Mouse (Mus musculus): ENCODE results near the gene Dusp10. TPM values are rescaled to one million over a fixed set of nuclear protein-coding genes. Genes with fewer than 3 reads are reported as not detected.

The Dusp10 gene
- polyA plus RNA-seq, 1 experiment: 28.7 TPM

DNA sequence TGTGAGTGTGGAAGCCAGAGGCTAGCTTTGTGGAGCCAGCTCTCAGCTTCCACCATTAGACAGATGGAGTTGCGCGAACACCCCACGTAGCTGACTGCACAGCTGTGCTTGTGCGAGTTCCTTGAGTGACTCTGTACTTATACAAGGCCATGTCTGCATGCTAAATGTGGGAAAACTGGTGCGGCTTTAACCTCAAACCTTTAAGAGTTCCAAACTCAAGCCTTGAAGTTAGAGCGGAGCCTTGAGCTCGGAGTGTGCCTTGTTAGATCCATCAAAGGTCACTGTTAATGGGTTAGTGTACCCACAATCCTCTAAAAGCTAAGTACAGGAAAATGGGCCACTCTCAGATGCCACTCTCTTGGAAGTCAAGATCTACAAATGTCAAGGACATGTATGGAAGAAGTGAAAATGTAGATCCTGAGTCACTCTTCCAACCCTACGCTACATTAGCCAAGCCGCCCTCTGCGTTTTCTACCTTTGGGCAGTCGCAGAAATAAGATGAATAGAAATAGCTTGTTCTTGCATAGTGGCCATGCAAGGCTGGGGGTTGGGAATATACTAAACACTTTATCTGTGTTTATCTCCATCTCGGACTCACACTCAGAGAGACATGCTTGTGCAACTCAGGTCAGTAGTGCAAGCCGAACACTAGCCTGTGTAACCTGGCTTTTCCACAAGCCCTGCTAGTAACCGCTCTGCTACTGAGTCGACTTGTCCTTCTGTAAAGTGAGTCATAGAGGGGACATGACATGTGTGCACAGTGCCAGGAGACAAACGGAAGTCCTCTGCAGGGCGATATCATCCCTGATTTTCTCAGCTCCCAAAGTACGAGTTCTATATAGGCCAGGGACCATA, 54.8 kb downstream of the Dusp10 start:
- WGBS: 89% methylated on average over 18 of the region's 18 CpGs
- Histone ChIP-seq H3K27ac (ENCODE audit: insufficient read depth, low read length) (no peak overlapping the region), H3K4me1 (ENCODE audit: control insufficient read depth, insufficient read depth, low read length) (no peaks in the 10 kb centered on the region), H3K27me3 (ENCODE audit: control insufficient read depth, insufficient read depth, low read length) (no peaks in the 10 kb centered on the region), H3K4me3 (replicated peaks; ENCODE audit: insufficient read depth, low read depth, low read length) (no peak overlapping the region)
- no peak for DNase-seq
- TF ChIP-seq POLR2A (IDR thresholded peaks at IDR 0.05; ENCODE audit: borderline replicate concordance, insufficient read depth, low read length) (no peak), CTCF (IDR thresholded peaks at IDR 0.05; ENCODE audit: borderline replicate concordance, insufficient read depth, low read depth, low read length) (no peak)

DNA sequence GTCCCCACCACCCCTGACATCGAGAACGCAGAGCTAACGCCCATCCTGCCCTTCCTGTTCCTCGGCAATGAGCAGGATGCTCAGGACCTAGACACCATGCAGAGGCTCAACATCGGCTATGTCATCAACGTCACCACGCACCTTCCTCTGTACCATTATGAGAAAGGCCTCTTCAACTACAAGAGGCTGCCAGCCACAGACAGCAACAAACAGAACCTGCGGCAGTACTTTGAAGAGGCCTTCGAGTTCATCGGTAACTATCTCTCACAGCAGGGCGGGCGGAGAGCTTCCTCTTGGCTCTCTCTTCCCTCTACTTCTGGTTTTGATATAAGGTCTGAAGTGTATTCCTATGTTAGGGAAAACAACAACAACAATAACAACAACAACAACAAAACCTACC, 55.9 kb downstream of the Dusp10 start:
- no peak for TF ChIP-seq CTCF (IDR thresholded peaks at IDR 0.05; ENCODE audit: borderline replicate concordance, insufficient read depth, low read depth, low read length)
- TF ChIP-seq POLR2A (IDR thresholded peaks at IDR 0.05; ENCODE audit: borderline replicate concordance, insufficient read depth, low read length): no peak
- no peaks in the 10 kb centered on the region for H3K27me3 ChIP-seq (ENCODE audit: control insufficient read depth, insufficient read depth, low read length)
- WGBS: 94% methylated on average over 12 of the region's 12 CpGs
- no peak overlapping the region for H3K4me3 ChIP-seq (replicated peaks; ENCODE audit: insufficient read depth, low read depth, low read length)
- DNase-seq: no peak
- H3K4me1 ChIP-seq (ENCODE audit: control insufficient read depth, insufficient read depth, low read length): no peaks in the 10 kb centered on the region
- no peak overlapping the region for H3K27ac ChIP-seq (ENCODE audit: insufficient read depth, low read length)

DNA sequence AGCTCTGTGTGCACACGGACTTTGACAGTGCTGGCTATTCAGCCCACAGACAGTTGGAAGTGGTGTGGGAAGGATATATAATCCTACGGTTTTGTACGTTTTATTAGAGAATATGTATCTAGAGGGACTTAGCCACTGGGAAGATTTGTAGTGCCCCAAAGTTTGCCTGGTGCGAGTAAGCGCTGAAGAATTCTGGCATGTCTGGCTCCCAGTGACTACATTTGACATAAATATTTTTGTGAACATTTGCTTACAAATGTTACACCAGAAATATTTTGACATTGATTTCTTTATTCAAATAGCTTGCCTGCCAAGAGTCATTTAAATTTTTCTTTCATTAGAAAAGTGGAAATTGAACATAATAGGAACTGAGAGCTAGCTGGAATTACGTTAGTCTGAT, 63.0 kb downstream of the Dusp10 start:
- H3K27ac ChIP-seq (ENCODE audit: insufficient read depth, low read length): no peak overlapping the region
- no peaks in the 10 kb centered on the region for H3K27me3 ChIP-seq (ENCODE audit: control insufficient read depth, insufficient read depth, low read length)
- no peak for DNase-seq
- TF ChIP-seq POLR2A (IDR thresholded peaks at IDR 0.05; ENCODE audit: borderline replicate concordance, insufficient read depth, low read length) (no peak), CTCF (IDR thresholded peaks at IDR 0.05; ENCODE audit: borderline replicate concordance, insufficient read depth, low read depth, low read length) (no peak)
- H3K4me1 ChIP-seq (ENCODE audit: control insufficient read depth, insufficient read depth, low read length): no peaks in the 10 kb centered on the region; the same call in 1 of the 2 replicates
- no peak overlapping the region for H3K4me3 ChIP-seq (replicated peaks; ENCODE audit: insufficient read depth, low read depth, low read length)
- WGBS: 82% methylated on average over 6 of the region's 6 CpGs

DNA sequence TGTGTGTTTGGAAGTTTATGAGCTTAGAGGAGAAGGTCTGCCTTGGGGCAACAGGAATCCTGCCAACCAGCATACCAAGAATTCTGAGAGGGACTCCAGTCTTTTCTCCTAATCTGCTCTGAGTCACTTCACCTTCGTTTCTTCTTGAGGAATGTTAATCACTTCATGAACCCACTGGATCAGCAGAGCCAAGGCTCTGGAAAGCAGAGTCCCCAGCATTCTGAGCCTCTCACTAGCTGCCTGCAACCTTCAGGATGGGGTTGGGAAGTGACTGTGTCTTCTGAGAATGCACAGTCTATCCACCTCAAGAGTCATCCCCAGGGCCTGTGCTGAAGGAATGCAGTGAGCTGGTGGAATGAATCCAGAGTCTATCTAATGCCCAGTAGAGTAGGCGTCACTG, 63.7 kb downstream of the Dusp10 start:
- Histone ChIP-seq H3K27me3 (ENCODE audit: control insufficient read depth, insufficient read depth, low read length) (no peaks in the 10 kb centered on the region), H3K4me3 (replicated peaks; ENCODE audit: insufficient read depth, low read depth, low read length) (no peak overlapping the region), H3K4me1 (ENCODE audit: control insufficient read depth, insufficient read depth, low read length) (no peaks in the 10 kb centered on the region; the same call in 1 of the 2 replicates), H3K27ac (ENCODE audit: insufficient read depth, low read length) (no peak overlapping the region)
- DNase-seq: no peak
- TF ChIP-seq POLR2A (IDR thresholded peaks at IDR 0.05; ENCODE audit: borderline replicate concordance, insufficient read depth, low read length): no peak
- no peak for TF ChIP-seq CTCF (IDR thresholded peaks at IDR 0.05; ENCODE audit: borderline replicate concordance, insufficient read depth, low read depth, low read length)
- 44% methylated on average over 2 of the region's 2 CpGs for WGBS

DNA sequence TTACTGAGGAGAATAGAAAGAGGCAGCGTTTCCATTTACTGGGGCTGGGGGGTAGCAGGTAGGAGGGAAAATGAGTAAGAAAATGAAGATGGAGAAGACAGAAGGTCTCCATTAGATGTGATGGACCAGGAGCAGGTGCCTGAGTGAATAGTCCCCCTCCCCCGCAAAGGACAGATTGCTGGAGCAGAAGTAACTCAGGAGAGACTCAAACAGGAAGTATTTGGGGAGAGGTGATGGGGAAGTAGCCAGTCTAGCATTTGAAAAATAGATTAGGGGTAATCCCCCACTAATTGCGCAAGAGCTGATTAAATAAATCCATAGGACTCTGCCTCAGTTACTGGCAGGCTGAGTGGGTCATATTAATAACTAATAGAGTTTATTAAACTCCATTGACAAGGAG, 66.2 kb downstream of the Dusp10 start:
- Histone ChIP-seq H3K27ac (ENCODE audit: insufficient read depth, low read length) (no peak overlapping the region), H3K27me3 (ENCODE audit: control insufficient read depth, insufficient read depth, low read length) (no peaks in the 10 kb centered on the region), H3K4me3 (replicated peaks; ENCODE audit: insufficient read depth, low read depth, low read length) (no peak overlapping the region), H3K4me1 (ENCODE audit: control insufficient read depth, insufficient read depth, low read length) (no peaks in the 10 kb centered on the region)
- no peak for TF ChIP-seq POLR2A (IDR thresholded peaks at IDR 0.05; ENCODE audit: borderline replicate concordance, insufficient read depth, low read length)
- no peak for TF ChIP-seq CTCF (IDR thresholded peaks at IDR 0.05; ENCODE audit: borderline replicate concordance, insufficient read depth, low read depth, low read length)
- DNase-seq: no peak
- WGBS: 95% methylated on average over 3 of the region's 3 CpGs

DNA sequence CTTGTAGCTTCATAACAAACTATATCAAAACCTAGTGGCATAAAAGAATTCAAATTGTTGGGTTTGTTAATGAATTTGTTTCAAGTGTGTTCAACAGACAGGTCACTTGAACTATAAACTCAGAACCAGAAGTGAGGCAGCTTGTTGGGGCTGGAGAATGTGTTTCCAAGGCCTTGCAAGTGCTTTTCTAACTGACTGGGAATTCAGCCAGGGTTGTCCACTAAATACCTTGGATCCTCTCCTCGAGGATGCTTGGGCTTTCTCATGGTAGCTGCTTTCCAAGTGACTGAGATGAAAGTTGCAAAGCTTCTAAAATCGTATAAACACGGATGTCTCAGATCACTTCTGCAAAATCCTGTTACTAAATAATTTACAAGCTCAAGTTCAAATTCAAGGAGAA, 69.6 kb downstream of the Dusp10 start:
- no peaks in the 10 kb centered on the region for H3K4me1 ChIP-seq (ENCODE audit: control insufficient read depth, insufficient read depth, low read length)
- H3K27me3 ChIP-seq (ENCODE audit: control insufficient read depth, insufficient read depth, low read length): no peaks in the 10 kb centered on the region
- H3K27ac ChIP-seq (ENCODE audit: insufficient read depth, low read length): no peak overlapping the region
- no peak overlapping the region for H3K4me3 ChIP-seq (replicated peaks; ENCODE audit: insufficient read depth, low read depth, low read length)
- TF ChIP-seq CTCF (IDR thresholded peaks at IDR 0.05; ENCODE audit: borderline replicate concordance, insufficient read depth, low read depth, low read length) (no peak), POLR2A (IDR thresholded peaks at IDR 0.05; ENCODE audit: borderline replicate concordance, insufficient read depth, low read length) (no peak)
- 59% methylated on average over 3 of the region's 3 CpGs for WGBS
- no peak for DNase-seq

DNA sequence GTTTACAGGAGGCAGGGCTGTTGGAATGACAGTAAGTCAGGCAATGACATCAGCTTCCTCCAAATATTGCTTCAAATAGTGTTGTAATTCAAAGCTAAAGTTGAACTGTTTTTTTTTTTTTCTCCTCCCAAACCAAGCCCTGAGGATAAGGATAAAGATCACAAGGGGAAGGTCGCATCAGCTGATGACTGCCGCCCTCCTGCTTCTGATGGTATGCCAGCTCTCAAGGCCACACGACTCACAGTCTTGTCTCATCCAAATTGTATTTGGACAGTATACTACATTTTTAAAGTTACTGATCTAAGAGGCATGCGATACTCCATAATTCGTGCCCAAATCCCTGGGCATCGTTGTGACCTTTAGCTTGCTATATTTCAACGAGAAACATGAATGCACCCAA, 70.1 kb downstream of the Dusp10 start:
- Histone ChIP-seq H3K27me3 (ENCODE audit: control insufficient read depth, insufficient read depth, low read length) (no peaks in the 10 kb centered on the region), H3K4me1 (ENCODE audit: control insufficient read depth, insufficient read depth, low read length) (no peaks in the 10 kb centered on the region), H3K4me3 (replicated peaks; ENCODE audit: insufficient read depth, low read depth, low read length) (no peak overlapping the region), H3K27ac (ENCODE audit: insufficient read depth, low read length) (no peak overlapping the region)
- TF ChIP-seq POLR2A (IDR thresholded peaks at IDR 0.05; ENCODE audit: borderline replicate concordance, insufficient read depth, low read length) (no peak), CTCF (IDR thresholded peaks at IDR 0.05; ENCODE audit: borderline replicate concordance, insufficient read depth, low read depth, low read length) (no peak)
- WGBS: 83% methylated on average over 7 of the region's 7 CpGs
- no peak for DNase-seq

DNA sequence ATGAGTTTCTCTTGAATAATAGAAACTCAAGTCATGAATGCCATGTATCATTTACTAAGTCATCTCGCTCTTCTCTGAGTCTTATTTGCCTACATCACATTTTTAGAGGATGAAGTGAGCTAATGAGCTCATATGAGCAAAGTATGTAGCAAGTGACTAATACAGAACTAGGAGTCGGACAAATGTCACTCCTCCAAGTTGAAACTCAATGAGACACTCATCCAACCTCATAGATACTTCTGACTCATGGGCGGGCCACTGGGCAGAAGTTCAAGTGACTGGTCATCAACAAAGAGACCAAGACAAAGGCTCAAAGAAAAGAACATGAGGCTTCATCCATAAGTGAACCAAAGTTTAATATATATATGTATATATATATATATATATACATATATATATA, 71.9 kb downstream of the Dusp10 start:
- no peak for DNase-seq
- TF ChIP-seq POLR2A (IDR thresholded peaks at IDR 0.05; ENCODE audit: borderline replicate concordance, insufficient read depth, low read length): no peak
- no peak for TF ChIP-seq CTCF (IDR thresholded peaks at IDR 0.05; ENCODE audit: borderline replicate concordance, insufficient read depth, low read depth, low read length)
- 89% methylated on average over 3 of the region's 3 CpGs for WGBS
- no peak overlapping the region for H3K4me3 ChIP-seq (replicated peaks; ENCODE audit: insufficient read depth, low read depth, low read length)
- no peak overlapping the region for H3K27ac ChIP-seq (ENCODE audit: insufficient read depth, low read length)
- no peaks in the 10 kb centered on the region for H3K27me3 ChIP-seq (ENCODE audit: control insufficient read depth, insufficient read depth, low read length)
- no peaks in the 10 kb centered on the region for H3K4me1 ChIP-seq (ENCODE audit: control insufficient read depth, insufficient read depth, low read length)

All from cerebellum, adult 2 months (tissue).